Mouse (Mus musculus) intestine, embryonic 15.5 days (tissue): Measurements from ENCODE around the gene Olfr49. TPM values are rescaled to one million over a fixed set of nuclear protein-coding genes. Genes with fewer than 3 reads are reported as not detected.
A peak's percentile ranks its signal among the peaks of the same experiment; 100 is the strongest.

Experiments
- ATAC-seq: fragments of 200-750 bp; cut with Nextera tagmentation; 2 replicates; pipeline ENCODE4 v1.8.0; 2017; ENCODE audit warnings: moderate TSS enrichment, moderate library complexity
- H3K27ac ChIP-seq: fragments of 300-500 bp; sonication (generic); 2 replicates; pipeline ENCODE4 v1.5.1; 2015; ENCODE audit warnings: mild to moderate bottlenecking, inconsistent platforms
- H3K27me3 ChIP-seq: fragments of 300-500 bp; sonication (generic); replicated peaks from 2 replicates; pipeline ENCODE4 v1.6.1; 2015; ENCODE audit warnings: inconsistent platforms
- H3K36me3 ChIP-seq: fragments of 300-500 bp; sonication (generic); 2 replicates; pipeline ENCODE4 v1.6.1; 2015; ENCODE audit warnings: inconsistent platforms
- H3K4me1 ChIP-seq: fragments of 300-500 bp; sonication (generic); replicated peaks from 2 replicates; pipeline ENCODE4 v1.6.1; 2015; ENCODE audit warnings: inconsistent platforms
- H3K4me2 ChIP-seq: fragments of 300-500 bp; sonication (generic); replicated peaks from 2 replicates; pipeline ENCODE4 v1.6.1; 2015; ENCODE audit warnings: mild to moderate bottlenecking, inconsistent platforms
- H3K4me3 ChIP-seq: fragments of 300-500 bp; sonication (generic); replicated peaks from 2 replicates; pipeline ENCODE4 v1.5.1; 2015; ENCODE audit warnings: inconsistent platforms
- H3K9ac ChIP-seq: fragments of 300-500 bp; sonication (generic); 2 replicates; pipeline ENCODE4 v1.6.1; 2015; ENCODE audit warnings: inconsistent platforms
- H3K9me3 ChIP-seq: fragments of 300-500 bp; sonication (generic); 2 replicates; pipeline ENCODE4 v1.6.1; 2016; ENCODE audit warnings: inconsistent platforms
- WGBS: fragments of 180-500 bp; shearing (Covaris S2); methylation state at CpG from one replicate; pipeline ENCODE4 v1.1.7; 2015; 5-methylcytosine and 5-hydroxymethylcytosine counted together
- polyA plus RNA-seq: library from polyadenylated mRNA; unstranded; fragments of >200 nt; fragmentation: Nextera tagmentation; extraction: Ambion mirVana; gene quantifications from 2 replicates; pipeline ENCODE4 v1.2.1, GENCODE M21; 2015

Olfr49 gene
- polyA plus RNA-seq, 1 experiment from 2014 or later, result not detected

- peak; percentile 94 for ATAC-seq
- WGBS, result under 1% methylated on average over 35 of the region's 35 CpGs
- peaks cover 2% of the 10 kb centered on the region; the same call in 1 of the 2 replicates for H3K36me3 ChIP-seq
- H3K27me3 ChIP-seq, result no peaks in the 10 kb centered on the region
- H3K4me1 ChIP-seq, result peaks cover 11% of the 10 kb centered on the region
- H3K4me3 ChIP-seq, result peak overlapping the region; percentile 68
- peak overlapping the region; percentile 79 for H3K27ac ChIP-seq
- peak overlapping the region; percentile 72 for H3K4me2 ChIP-seq
- H3K9ac ChIP-seq, result peak overlapping the region; percentile 68
- H3K9me3 ChIP-seq, result no peaks in the 10 kb centered on the region
Measured at GRCm38 (mm10) chr14:54259003-54259721, 25.6 kb downstream of the Olfr49 start.

DNA sequence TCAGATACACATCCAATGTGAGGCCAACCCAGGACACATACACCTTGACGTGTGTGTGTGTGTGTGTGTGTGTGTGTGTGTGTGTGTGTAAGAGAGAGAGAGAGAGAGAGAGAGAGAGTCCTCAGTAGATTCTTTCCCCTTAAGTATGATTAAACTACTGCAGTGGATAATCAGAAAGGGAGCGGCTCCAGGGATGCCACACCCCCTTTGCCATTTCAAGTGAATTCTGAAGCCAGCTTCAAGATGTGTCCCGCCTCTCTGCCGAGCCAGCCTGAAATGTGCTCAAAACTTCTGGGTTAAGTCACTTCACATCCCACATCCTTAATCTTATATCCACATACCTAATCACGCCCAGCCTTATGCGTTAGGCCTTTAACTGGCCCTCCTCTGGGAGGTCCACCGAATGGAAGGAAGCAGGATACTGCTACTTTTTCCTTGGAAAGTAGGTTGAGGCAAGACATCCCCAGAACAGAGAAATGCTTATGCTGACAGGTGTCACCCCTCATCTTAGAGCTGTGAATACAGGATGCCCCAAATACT, 26.5 kb downstream of the Olfr49 start:
- H3K4me2 ChIP-seq, result peak overlapping the region; percentile 72
- no peaks in the 10 kb centered on the region for H3K9me3 ChIP-seq
- H3K4me1 ChIP-seq, result peaks cover 11% of the 10 kb centered on the region
- no peaks in the 10 kb centered on the region for H3K27me3 ChIP-seq
- H3K36me3 ChIP-seq, result no peaks in the 10 kb centered on the region; the same call in 1 of the 2 replicates
- 62% methylated on average over 7 of the region's 7 CpGs for WGBS
- no peak overlapping the region for H3K9ac ChIP-seq
- no peak overlapping the region for H3K27ac ChIP-seq
- ATAC-seq, result no peak
- H3K4me3 ChIP-seq, result peak overlapping the region; percentile 68; the same call in 1 of the 2 replicates

- 53% methylated on average over 12 of the region's 12 CpGs for WGBS
- peak overlapping the region; percentile 60 for H3K4me2 ChIP-seq
- ATAC-seq, result no peak
- H3K36me3 ChIP-seq, result no peaks in the 10 kb centered on the region
- no peak overlapping the region for H3K27ac ChIP-seq
- H3K9ac ChIP-seq, result peak overlapping the region; percentile 55; the same call in 1 of the 2 replicates
- H3K9me3 ChIP-seq, result no peaks in the 10 kb centered on the region
- peaks cover 25% of the 10 kb centered on the region for H3K4me1 ChIP-seq
- peak overlapping the region; percentile 75 for H3K4me3 ChIP-seq
- H3K27me3 ChIP-seq, result no peaks in the 10 kb centered on the region
Measured at GRCm38 (mm10) chr14:54254670-54255202, 30.0 kb downstream of the Olfr49 start.

- peak within 1 kb of the TSS; percentile 60 for H3K4me2 ChIP-seq
- ATAC-seq, result peak; percentile 99
- peak within 1 kb of the TSS; percentile 76 for H3K9ac ChIP-seq
- H3K27me3 ChIP-seq, result no peaks in the 10 kb centered on the region
- H3K4me3 ChIP-seq, result peak within 1 kb of the TSS; percentile 75
- peaks cover 29% of the 10 kb centered on the region for H3K4me1 ChIP-seq
- peak within 1 kb of the TSS; percentile 75 for H3K27ac ChIP-seq
- no peaks in the 10 kb centered on the region for H3K9me3 ChIP-seq
- no peaks in the 10 kb centered on the region for H3K36me3 ChIP-seq
- under 1% methylated on average over 39 of the region's 39 CpGs for WGBS
Measured at GRCm38 (mm10) chr14:54253741-54254291, 30.9 kb downstream of the Olfr49 start, which contains the start of the genes Dad1 and Abhd4. Gene Dad1, minus strand, starts transcription at chr14:54254104. Gene Abhd4, plus strand, starts transcription at chr14:54254188.

DNA sequence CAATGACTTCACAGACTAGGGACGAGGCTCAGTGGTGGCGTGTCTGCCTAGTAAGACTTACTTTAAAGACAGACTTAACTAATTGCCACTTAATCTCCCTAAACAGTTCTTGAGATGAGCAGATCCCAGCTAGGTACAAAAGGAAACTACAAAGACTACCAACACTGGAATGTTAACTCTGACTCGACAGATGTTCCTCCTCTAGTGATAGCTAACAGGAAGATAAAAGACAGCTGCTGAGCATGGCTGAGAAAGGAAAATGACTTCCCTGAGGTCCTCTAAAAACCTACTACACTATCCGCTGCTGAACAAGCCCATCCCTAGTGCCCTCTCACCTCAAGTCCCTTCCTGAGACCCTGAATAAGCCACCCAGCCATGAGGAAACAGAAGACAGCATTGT, 34.6 kb downstream of the Olfr49 start:
- Histone ChIP-seq H3K27ac (0 out of 2 replicates have a peak overlapping the region, but pooled peaks have one; percentile 24), H3K27me3 (no peaks in the 10 kb centered on the region), H3K36me3 (no peaks in the 10 kb centered on the region), H3K4me2 (peak overlapping the region; percentile 15), H3K4me1 (peaks cover 28% of the 10 kb centered on the region), H3K4me3 (no peak overlapping the region), H3K9me3 (no peaks in the 10 kb centered on the region), H3K9ac (no peak overlapping the region)
- 40% methylated on average over 4 of the region's 4 CpGs for WGBS
- no peak for ATAC-seq

GRCm38 (mm10) chr14:54249326-54249725, 35.4 kb downstream of the Olfr49 start:
- Histone ChIP-seq H3K9me3 (no peaks in the 10 kb centered on the region), H3K27ac (peak overlapping the region; percentile 10; the same call in 1 of the 2 replicates), H3K36me3 (no peaks in the 10 kb centered on the region), H3K4me3 (no peak overlapping the region), H3K27me3 (no peaks in the 10 kb centered on the region), H3K4me1 (peaks cover 28% of the 10 kb centered on the region), H3K9ac (no peak overlapping the region), H3K4me2 (no peak overlapping the region)
- no peak for ATAC-seq
- 49% methylated on average over 9 of the region's 9 CpGs for WGBS

DNA sequence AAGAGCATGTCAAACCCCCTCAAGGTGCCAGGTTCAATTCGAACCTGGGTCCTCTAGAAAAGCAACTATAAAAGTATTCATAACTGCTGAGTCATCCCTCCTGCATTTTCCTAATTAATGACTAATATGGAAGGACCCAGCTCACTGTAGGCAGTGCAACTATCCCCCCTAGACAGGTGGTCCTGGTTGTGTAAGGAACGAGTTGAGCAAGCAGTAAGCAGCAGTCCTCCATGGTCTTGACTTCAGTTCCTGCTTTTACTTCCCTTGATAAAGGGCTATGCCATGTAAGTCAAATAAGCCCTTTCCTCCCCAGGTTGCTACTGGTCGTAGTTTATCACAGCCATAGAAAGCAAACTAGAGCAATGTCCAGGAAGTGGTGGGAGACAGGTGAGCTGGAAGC, 38.5 kb downstream of the Olfr49 start:
- Histone ChIP-seq H3K4me1 (peaks cover 23% of the 10 kb centered on the region), H3K4me2 (no peak overlapping the region), H3K36me3 (peaks cover 21% of the 10 kb centered on the region), H3K4me3 (no peak overlapping the region), H3K9ac (no peak overlapping the region), H3K27me3 (no peaks in the 10 kb centered on the region), H3K9me3 (no peaks in the 10 kb centered on the region), H3K27ac (no peak overlapping the region)
- 82% methylated on average over 3 of the region's 3 CpGs for WGBS
- ATAC-seq, result no peak

- 39% methylated on average over 3 of the region's 3 CpGs for WGBS
- H3K9me3 ChIP-seq, result no peaks in the 10 kb centered on the region
- peak; percentile 79 for ATAC-seq
- no peaks in the 10 kb centered on the region for H3K27me3 ChIP-seq
- H3K36me3 ChIP-seq, result peaks cover 27% of the 10 kb centered on the region
- H3K9ac ChIP-seq, result no peak overlapping the region
- no peak overlapping the region for H3K27ac ChIP-seq
- no peak overlapping the region for H3K4me2 ChIP-seq
- peaks cover 6% of the 10 kb centered on the region; the same call in 1 of the 2 replicates for H3K4me1 ChIP-seq
- no peak overlapping the region for H3K4me3 ChIP-seq
Measured at GRCm38 (mm10) chr14:54244183-54244582, 40.6 kb downstream of the Olfr49 start.

GRCm38 (mm10) chr14:54240542-54240941, 44.2 kb downstream of the Olfr49 start:
- Histone ChIP-seq H3K9ac (no peak overlapping the region), H3K36me3 (peaks cover 28% of the 10 kb centered on the region), H3K27me3 (no peaks in the 10 kb centered on the region), H3K4me2 (no peak overlapping the region), H3K4me3 (no peak overlapping the region), H3K9me3 (no peaks in the 10 kb centered on the region), H3K27ac (no peak overlapping the region), H3K4me1 (0 out of 2 replicates have a peak, but pooled peaks cover 3% of the 10 kb centered on the region)
- WGBS, result 89% methylated on average over 5 of the region's 5 CpGs
- ATAC-seq, result no peak

- 17% methylated on average over 7 of the region's 7 CpGs for WGBS
- peaks cover 33% of the 10 kb centered on the region for H3K36me3 ChIP-seq
- peak; percentile 67 for ATAC-seq
Measured at GRCm38 (mm10) chr14:54239002-54239736, 45.6 kb downstream of the Olfr49 start.

GRCm38 (mm10) chr14:54236881-54237280, 47.9 kb downstream of the Olfr49 start:
- 84% methylated on average over 5 of the region's 5 CpGs for WGBS
- Histone ChIP-seq H3K9me3 (no peaks in the 10 kb centered on the region), H3K4me2 (no peak overlapping the region), H3K4me1 (peaks cover 12% of the 10 kb centered on the region; the same call in 1 of the 2 replicates), H3K36me3 (peaks cover 19% of the 10 kb centered on the region), H3K27me3 (no peaks in the 10 kb centered on the region), H3K27ac (no peak overlapping the region), H3K9ac (no peak overlapping the region), H3K4me3 (no peak overlapping the region)
- ATAC-seq, result no peak

More at GRCm38 (mm10) chr14:54239002-54239736, 45.6 kb downstream of the Olfr49 start:
- Histone ChIP-seq H3K27me3 (no peaks in the 10 kb centered on the region), H3K9me3 (no peaks in the 10 kb centered on the region), H3K9ac (no peak overlapping the region), H3K4me1 (0 out of 2 replicates have a peak, but pooled peaks cover 3% of the 10 kb centered on the region), H3K4me3 (no peak overlapping the region), H3K4me2 (no peak overlapping the region), H3K27ac (no peak overlapping the region)
